Mouse (Mus musculus): ENCODE results near the gene Slc35f3.

Slc35f3 gene

GRCm38 (mm10) chr8:126298296-126299093 lies at the start of gene Slc35f3:
Gene Slc35f3, plus strand, starts transcription at chr8:126298558.
- CTCF ChIA-PET, result interaction anchor here (0.7 kb wide), 2 partner anchors 30 to 393 kb away, joined by 3 to 8 read pairs; no protein-coding TSS in a partner anchor

- CTCF ChIA-PET, result no interaction called here
Observed at GRCm38 (mm10) chr8:126250486-126250885, 47.9 kb upstream of the Slc35f3 start.

- CTCF ChIA-PET, result no interaction called here
Observed at GRCm38 (mm10) chr8:126256585-126257391, 41.6 kb upstream of the Slc35f3 start.

GRCm38 (mm10) chr8:126257392-126257681 lies 41.0 kb upstream of the Slc35f3 start:
- CTCF ChIA-PET, result no interaction called here

GRCm38 (mm10) chr8:126258175-126258781 lies 40.1 kb upstream of the Slc35f3 start:
- CTCF ChIA-PET, result no interaction called here

GRCm38 (mm10) chr8:126265186-126265585 lies 33.2 kb upstream of the Slc35f3 start:
- CTCF ChIA-PET, result no interaction called here

- CTCF ChIA-PET, result no interaction called here
Observed at GRCm38 (mm10) chr8:126267118-126267517, 31.2 kb upstream of the Slc35f3 start.

- CTCF ChIA-PET, result interaction anchor here (0.7 kb wide), 1 partner anchor 10 kb away, joined by 12 read pairs; no protein-coding TSS in a partner anchor
Observed at GRCm38 (mm10) chr8:126269733-126270132, 28.6 kb upstream of the Slc35f3 start.

GRCm38 (mm10) chr8:126272445-126272844 lies 25.9 kb upstream of the Slc35f3 start:
- CTCF ChIA-PET, result no interaction called here

GRCm38 (mm10) chr8:126273066-126273465 lies 25.3 kb upstream of the Slc35f3 start:
- CTCF ChIA-PET, result no interaction called here

GRCm38 (mm10) chr8:126274866-126275360 lies 23.4 kb upstream of the Slc35f3 start:
- CTCF ChIA-PET, result no interaction called here

GRCm38 (mm10) chr8:126275886-126276285 lies 22.5 kb upstream of the Slc35f3 start:
- CTCF ChIA-PET, result no interaction called here

- CTCF ChIA-PET, result no interaction called here
Observed at GRCm38 (mm10) chr8:126291951-126292350, 6.4 kb upstream of the Slc35f3 start.

- CTCF ChIA-PET, result no interaction called here
Observed at GRCm38 (mm10) chr8:126297284-126297845, 993 bp upstream of the Slc35f3 start.

- CTCF ChIA-PET, result no interaction called here
Observed at GRCm38 (mm10) chr8:126299333-126299732, 975 bp downstream of the Slc35f3 start.

GRCm38 (mm10) chr8:126300350-126300749 lies 2.0 kb downstream of the Slc35f3 start:
- CTCF ChIA-PET, result no interaction called here

GRCm38 (mm10) chr8:126301580-126301979 lies 3.2 kb downstream of the Slc35f3 start:
- CTCF ChIA-PET, result no interaction called here

- CTCF ChIA-PET, result no interaction called here
Observed at GRCm38 (mm10) chr8:126307164-126307563, 8.8 kb downstream of the Slc35f3 start.

- CTCF ChIA-PET, result no interaction called here
Observed at GRCm38 (mm10) chr8:126309015-126309414, 10.7 kb downstream of the Slc35f3 start.

- CTCF ChIA-PET, result no interaction called here
Observed at GRCm38 (mm10) chr8:126324931-126325330, 26.6 kb downstream of the Slc35f3 start.

- CTCF ChIA-PET, result no interaction called here
Observed at GRCm38 (mm10) chr8:126326136-126326535, 27.8 kb downstream of the Slc35f3 start.

GRCm38 (mm10) chr8:126326731-126327130 lies 28.4 kb downstream of the Slc35f3 start:
- CTCF ChIA-PET, result no interaction called here

All from spleen, embryonic (tissue).